Mouse (Mus musculus): ENCODE measurements around the gene Hsp90ab1.

Gene Hsp90ab1

GRCm38 (mm10) chr17:45580958-45581477 lies 7.9 kb upstream of the Hsp90ab1 start:
- no peak for DNase-seq (ENCODE audit: low spot score)

- no peak for DNase-seq (ENCODE audit: low spot score)
Measured at GRCm38 (mm10) chr17:45579554-45579953, 6.5 kb upstream of the Hsp90ab1 start.

GRCm38 (mm10) chr17:45578843-45579242 lies 5.8 kb upstream of the Hsp90ab1 start:
- no peak for DNase-seq (ENCODE audit: low spot score)

GRCm38 (mm10) chr17:45578242-45578641 lies 5.2 kb upstream of the Hsp90ab1 start:
- no peak for DNase-seq (ENCODE audit: low spot score)

- no peak for DNase-seq (ENCODE audit: low spot score)
Measured at GRCm38 (mm10) chr17:45575123-45575897, 2.2 kb upstream of the Hsp90ab1 start.

GRCm38 (mm10) chr17:45574129-45574761 lies 1.2 kb upstream of the Hsp90ab1 start:
- peak; percentile 62 for DNase-seq (ENCODE audit: low spot score)

GRCm38 (mm10) chr17:45573780-45574123 lies 681 bp upstream of the Hsp90ab1 start:
- DNase-seq (ENCODE audit: low spot score): peak; percentile 89

- peak; percentile 73 for DNase-seq (ENCODE audit: low spot score)
Measured at GRCm38 (mm10) chr17:45572103-45573086, 676 bp downstream of the Hsp90ab1 start.

GRCm38 (mm10) chr17:45569999-45570398 lies 3.1 kb downstream of the Hsp90ab1 start:
- DNase-seq (ENCODE audit: low spot score): no peak

- no peak for DNase-seq (ENCODE audit: low spot score)
Measured at GRCm38 (mm10) chr17:45568990-45569389, 4.1 kb downstream of the Hsp90ab1 start.

GRCm38 (mm10) chr17:45567162-45567601 lies 5.9 kb downstream of the Hsp90ab1 start:
- no peak for DNase-seq (ENCODE audit: low spot score)

GRCm38 (mm10) chr17:45566360-45567161 lies 6.5 kb downstream of the Hsp90ab1 start:
- no peak for DNase-seq (ENCODE audit: low spot score)

GRCm38 (mm10) chr17:45566031-45566359 lies 7.1 kb downstream of the Hsp90ab1 start:
- DNase-seq (ENCODE audit: low spot score): no peak

GRCm38 (mm10) chr17:45565103-45565502 lies 8.0 kb downstream of the Hsp90ab1 start:
- DNase-seq (ENCODE audit: low spot score): no peak

- no peak for DNase-seq (ENCODE audit: low spot score)
Measured at GRCm38 (mm10) chr17:45564531-45565084, 8.5 kb downstream of the Hsp90ab1 start.

- DNase-seq (ENCODE audit: low spot score): peak; percentile 74
Measured at GRCm38 (mm10) chr17:45563655-45564530, 9.2 kb downstream of the Hsp90ab1 start, which contains the start of gene Slc35b2. Slc35b2 (plus strand) TSS chr17:45563874.

- DNase-seq (ENCODE audit: low spot score): no peak
Measured at GRCm38 (mm10) chr17:45563216-45563615, 9.9 kb downstream of the Hsp90ab1 start.

GRCm38 (mm10) chr17:45559732-45560525 lies 13.1 kb downstream of the Hsp90ab1 start:
- no peak for DNase-seq (ENCODE audit: low spot score)

All from spleen, adult 12 weeks (tissue).